ENCODE assay signal across 8 mouse cellular contexts in the genomic region with DNA sequence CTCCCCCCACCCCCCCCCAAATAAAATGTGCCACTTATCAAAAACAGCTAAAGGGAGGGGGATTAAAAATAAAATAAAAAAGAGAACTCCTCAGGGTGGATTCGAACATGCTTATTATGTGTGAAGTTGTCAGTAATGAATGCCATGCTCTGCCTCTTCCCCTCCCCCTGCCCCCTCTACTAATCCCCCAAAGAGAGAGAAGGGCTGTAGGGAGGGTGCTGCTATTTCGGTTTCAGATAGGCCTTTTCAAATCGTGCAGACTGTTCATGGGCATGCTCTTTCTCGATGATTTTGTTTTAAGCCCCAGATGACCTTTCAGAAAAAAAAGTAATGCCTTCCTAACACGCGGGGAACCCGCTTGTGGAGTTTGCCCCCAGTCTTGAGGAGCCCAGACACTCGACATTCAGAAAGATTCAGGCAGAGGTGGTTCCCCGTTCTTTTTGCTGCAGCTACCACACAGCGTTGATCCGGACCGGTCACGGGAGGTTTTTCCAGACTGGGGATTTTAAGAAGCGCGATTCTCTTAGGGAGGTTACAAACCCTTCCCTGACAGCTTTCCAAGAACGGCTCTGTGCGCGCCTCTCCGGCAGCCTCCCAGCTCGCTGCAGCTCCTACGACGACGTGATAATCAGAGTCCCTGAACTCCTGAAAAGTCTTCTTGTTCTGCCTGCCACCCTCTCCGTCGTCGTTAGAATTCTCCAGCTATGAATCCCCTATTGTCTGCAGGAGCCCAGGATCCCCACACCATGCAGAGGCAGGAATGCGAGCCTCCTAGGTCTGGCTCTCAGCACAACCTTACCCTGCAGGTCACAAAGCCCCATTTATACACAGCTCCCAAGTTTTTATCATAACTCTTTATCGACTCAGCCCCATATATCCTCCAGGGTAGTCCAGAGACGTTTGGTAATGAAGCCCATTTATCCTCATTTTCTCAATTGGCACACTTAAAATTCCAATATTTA.
DNase-seq lines count a peak whose midpoint lies in the region; ATAC-seq and TF ChIP-seq lines count a peak whose summit lies in the region.

No protein-coding gene starts in this region.

- DNase-seq in gastrocnemius, postnatal 14 days: peak; percentile 25
- DNase-seq in gastrocnemius, adult 18-20 months (ENCODE audit: low spot score): no peak
- no peak for DNase-seq in CH12.LX (ENCODE audit: extremely low read depth)
- DNase-seq in spleen, postnatal 36 days (ENCODE audit: low spot score in 2 of 2): no peak
- DNase-seq in cerebellum, adult 2 months: no peak

- H3K79me2 ChIP-seq in CH12.LX (replicated peaks; ENCODE audit: control insufficient read depth, extremely low read depth, insufficient read depth, poor library complexity, severe bottlenecking): no peaks in the 10 kb centered on the region

- 1% methylated on average over 29 of the region's 29 CpGs for WGBS in forebrain, embryonic 13.5 days
- WGBS in limb, embryonic 15.5 days: 5% methylated on average over 29 of the region's 29 CpGs
- WGBS in stomach, embryonic 16.5 days: 5% methylated on average over 29 of the region's 29 CpGs
- WGBS in cerebellum, adult 2 months: 10% methylated on average over 29 of the region's 29 CpGs

- H3K27ac ChIP-seq in CH12.LX (ENCODE audit: insufficient read depth, low read depth): no peak overlapping the region
- H3K27ac ChIP-seq in forebrain, embryonic 13.5 days: no peak overlapping the region; the same call in 1 of the 2 replicates
- peak overlapping the region; percentile 47 for H3K27ac ChIP-seq in limb, embryonic 15.5 days
- no peak overlapping the region for H3K27ac ChIP-seq in stomach, embryonic 16.5 days (ENCODE audit: low read length)
- H3K27ac ChIP-seq in cerebellum, adult 2 months (ENCODE audit: insufficient read depth, low read length): no peak overlapping the region

- in situ Hi-C loops in CH12.LX (cut with MboI; ENCODE audit: low pct_ligation_motif_present, low pct_unique_long_range_greater_than_20kb, low sequenced_read_pairs): loop anchor here (10.0 to 25.0 kb wide), 2 partner anchors 180 to 617 kb away; no protein-coding TSS in a partner anchor

- no peak overlapping the region for H3K9ac ChIP-seq in CH12.LX (ENCODE audit: insufficient read depth, low read depth)
- H3K9ac ChIP-seq in forebrain, embryonic 13.5 days: peak overlapping the region; percentile 35; the same call in 1 of the 2 replicates
- H3K9ac ChIP-seq in limb, embryonic 15.5 days: no peak overlapping the region
- peak overlapping the region; percentile 43 for H3K9ac ChIP-seq in stomach, embryonic 16.5 days (ENCODE audit: low read length)

- peak overlapping the region; percentile 25; the same call in 1 of the 2 replicates for H3K4me2 ChIP-seq in CH12.LX (ENCODE audit: insufficient read depth, low read depth, poor library complexity, severe bottlenecking)
- peak overlapping the region; percentile 54 for H3K4me2 ChIP-seq in forebrain, embryonic 13.5 days
- H3K4me2 ChIP-seq in limb, embryonic 15.5 days: peak overlapping the region; percentile 47
- peak overlapping the region; percentile 46 for H3K4me2 ChIP-seq in stomach, embryonic 16.5 days (ENCODE audit: low read depth, low read length)

- H3K27me3 ChIP-seq in CH12.LX (replicated peaks): no peaks in the 10 kb centered on the region
- H3K27me3 ChIP-seq in forebrain, embryonic 13.5 days: no peaks in the 10 kb centered on the region
- peaks cover 5% of the 10 kb centered on the region; the same call in 1 of the 2 replicates for H3K27me3 ChIP-seq in limb, embryonic 15.5 days
- H3K27me3 ChIP-seq in stomach, embryonic 16.5 days (ENCODE audit: control insufficient read depth, insufficient read depth, low read length): peaks cover 3% of the 10 kb centered on the region
- H3K27me3 ChIP-seq in cerebellum, adult 2 months (ENCODE audit: control insufficient read depth, insufficient read depth, low read length): no peaks in the 10 kb centered on the region; the same call in 1 of the 2 replicates

- TF ChIP-seq EP300 in CH12.LX (IDR thresholded peaks at IDR 0.05; ENCODE audit: low read length): no peak

- no peak for TF ChIP-seq RAD21 in CH12.LX (IDR thresholded peaks at IDR 0.05; ENCODE audit: low read depth, low read length)

- no peak overlapping the region for H3K4me3 ChIP-seq in CH12.LX (replicated peaks in 1 of 3; ENCODE audit: low read depth in 2 of 3, low read length in 2 of 3, poor library complexity in 1 of 3)
- H3K4me3 ChIP-seq in forebrain, embryonic 13.5 days: peak overlapping the region; percentile 17
- peak overlapping the region; percentile 8 for H3K4me3 ChIP-seq in limb, embryonic 15.5 days
- H3K4me3 ChIP-seq in stomach, embryonic 16.5 days (replicated peaks; ENCODE audit: low read length): peak overlapping the region; percentile 24
- no peak overlapping the region for H3K4me3 ChIP-seq in cerebellum, adult 2 months (replicated peaks; ENCODE audit: insufficient read depth, low read depth, low read length)

- ATAC-seq in forebrain, embryonic 13.5 days: 0 out of 2 replicates have a peak, but pooled peaks have one; percentile 24
- no peak for ATAC-seq in limb, embryonic 15.5 days (ENCODE audit: insufficient number of reproducible peaks, low FRiP score, low TSS enrichment, low read depth)
- ATAC-seq in stomach, embryonic 16.5 days (ENCODE audit: insufficient read depth, low FRiP score): no peak

- intact Hi-C loops in gastrocnemius, postnatal 14 days (cut with DNase I; ENCODE audit: low total_unique reads): loop anchor here (10.0 kb wide), 1 partner anchor 180 kb away; no protein-coding TSS in a partner anchor

- H3K36me3 ChIP-seq in CH12.LX (replicated peaks in 1 of 2; ENCODE audit: control insufficient read depth in 1 of 2, insufficient read depth in 1 of 2, low read length in 1 of 2): no peaks in the 10 kb centered on the region
- H3K36me3 ChIP-seq in forebrain, embryonic 13.5 days (ENCODE audit: poor library complexity, severe bottlenecking): peaks cover 3% of the 10 kb centered on the region; the same call in 1 of the 2 replicates
- H3K36me3 ChIP-seq in limb, embryonic 15.5 days: no peaks in the 10 kb centered on the region
- H3K36me3 ChIP-seq in stomach, embryonic 16.5 days (ENCODE audit: control insufficient read depth, insufficient read depth, low read length): no peaks in the 10 kb centered on the region

- no peak for TF ChIP-seq CTCF in CH12.LX (conservative IDR thresholded peaks at IDR 0.05 in 1 of 2, IDR thresholded peaks at IDR 0.05 in 1 of 2; ENCODE audit: low read depth in 2 of 2, low read length in 2 of 2)
- no peak for TF ChIP-seq CTCF in cerebellum, adult 2 months (IDR thresholded peaks at IDR 0.05; ENCODE audit: borderline replicate concordance, insufficient read depth, low read depth, low read length)

- H3K4me1 ChIP-seq in CH12.LX (ENCODE audit: control insufficient read depth in 1 of 2, insufficient read depth in 2 of 2): peaks cover 0 to 9% of the 10 kb centered on the region in 2 experiments; a peak in 2 of 4 replicates
- peaks cover 16% of the 10 kb centered on the region for H3K4me1 ChIP-seq in forebrain, embryonic 13.5 days
- H3K4me1 ChIP-seq in limb, embryonic 15.5 days: peaks cover 9% of the 10 kb centered on the region; the same call in 1 of the 2 replicates
- peaks cover 8% of the 10 kb centered on the region; the same call in 1 of the 2 replicates for H3K4me1 ChIP-seq in stomach, embryonic 16.5 days (ENCODE audit: control insufficient read depth, insufficient read depth, low read length)
- H3K4me1 ChIP-seq in cerebellum, adult 2 months (ENCODE audit: control insufficient read depth, insufficient read depth, low read length): peaks cover 2% of the 10 kb centered on the region; the same call in 1 of the 2 replicates

- dilution Hi-C loops in CH12.LX (cut with MboI; ENCODE audit: extremely low pct_ligation_motif_present, extremely low pct_unique_long_range_greater_than_20kb, low sequenced_read_pairs): no loop called here

- peaks cover 2% of the 10 kb centered on the region for H3K9me3 ChIP-seq in CH12.LX (replicated peaks; ENCODE audit: low read length)
- peaks cover 5% of the 10 kb centered on the region; the same call in 1 of the 2 replicates for H3K9me3 ChIP-seq in forebrain, embryonic 13.5 days (replicated peaks)
- no peaks in the 10 kb centered on the region for H3K9me3 ChIP-seq in limb, embryonic 15.5 days
- H3K9me3 ChIP-seq in stomach, embryonic 16.5 days (replicated peaks; ENCODE audit: control insufficient read depth, low read length): 0 out of 2 replicates have a peak, but pooled peaks cover 3% of the 10 kb centered on the region

- no peak for TF ChIP-seq POLR2A in CH12.LX (IDR thresholded peaks at IDR 0.05; ENCODE audit: low read depth, low read length)
- TF ChIP-seq POLR2A in cerebellum, adult 2 months (IDR thresholded peaks at IDR 0.05; ENCODE audit: borderline replicate concordance, insufficient read depth, low read length): no peak

TF ChIP-seq in CH12.LX, 34 proteins besides CTCF, POLR2A, EP300 and RAD21:
- TF ChIP-seq USF1 (IDR thresholded peaks at IDR 0.05; ENCODE audit: low read depth, low read length) (no peak), TCF12 (IDR thresholded peaks at IDR 0.05; ENCODE audit: low read depth, low read length) (no peak), ZMIZ1 (IDR thresholded peaks at IDR 0.05; ENCODE audit: low read depth, low read length) (no peak), E2F4 (IDR thresholded peaks at IDR 0.05; ENCODE audit: insufficient replicate concordance, low read depth, low read length) (no peak), IRF4 (IDR thresholded peaks at IDR 0.05; ENCODE audit: low read depth, low read length) (no peak), MEF2A (IDR thresholded peaks at IDR 0.05; ENCODE audit: borderline replicate concordance, low read depth, low read length) (no peak), JUN (IDR thresholded peaks at IDR 0.05; ENCODE audit: insufficient read depth, low read depth, low read length) (no peak)

Comparison
In these comparisons a context has a peak if more than half of its experiments do, and no peak if none do; other contexts are left out.
1. H3K4me3 ChIP-seq: peak in forebrain, embryonic 13.5 days (single experiment), limb, embryonic 15.5 days (single experiment) and stomach, embryonic 16.5 days (single experiment); none in CH12.LX (0 of 3) and cerebellum, adult 2 months (single experiment).
2. H3K9ac ChIP-seq: peak in forebrain, embryonic 13.5 days (single experiment) and stomach, embryonic 16.5 days (single experiment); none in CH12.LX (single experiment) and limb, embryonic 15.5 days (single experiment).
3. Peak in every context shown above with its lines, with median percentiles within 50 percentile points of each other: H3K4me2 ChIP-seq.